Mouse (Mus musculus): ENCODE data around the gene Fn1. TPM values are rescaled to one million over a fixed set of nuclear protein-coding genes. Genes with fewer than 3 reads are reported as not detected.

Gene Fn1
- total RNA-seq, 2 experiments from 2014 or later: 19.0 to 70.8 TPM

DNA sequence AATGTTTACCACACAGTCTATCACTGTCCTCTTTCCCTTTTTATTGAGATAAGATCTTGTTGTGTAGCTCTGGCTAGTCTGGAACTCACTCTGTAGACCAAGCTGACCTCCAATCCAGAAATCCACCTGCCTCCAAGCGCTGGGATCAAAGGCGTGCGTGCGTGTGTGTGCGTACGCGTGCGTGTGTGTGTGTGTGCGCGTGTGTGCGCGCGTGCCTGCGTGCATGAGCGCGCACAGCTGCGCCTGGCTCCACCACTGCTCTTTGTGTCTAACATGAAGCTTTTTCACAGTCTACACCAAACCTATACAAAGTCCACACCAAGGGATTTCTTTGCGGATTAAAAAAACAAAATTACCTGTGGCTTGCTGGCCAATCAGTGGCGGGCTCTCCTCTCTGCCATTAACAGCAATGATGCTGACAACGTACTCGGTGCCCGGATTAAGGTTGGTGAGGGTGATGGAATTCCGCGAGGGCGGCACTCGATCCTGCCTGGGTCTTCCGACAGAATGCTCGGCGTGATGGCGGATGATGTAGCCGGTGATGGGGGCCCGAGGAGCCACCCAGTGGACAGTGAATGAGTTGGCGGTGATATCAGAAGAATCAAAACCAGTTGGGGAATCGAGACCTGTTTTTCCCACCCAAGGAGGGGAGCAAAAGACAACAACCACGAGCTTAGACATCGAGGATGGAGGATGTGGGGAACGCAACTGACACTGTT lies 43.8 kb downstream of the Fn1 start:
- DNase-seq (ENCODE audit: low spot score in 2 of 2): no peak

DNA sequence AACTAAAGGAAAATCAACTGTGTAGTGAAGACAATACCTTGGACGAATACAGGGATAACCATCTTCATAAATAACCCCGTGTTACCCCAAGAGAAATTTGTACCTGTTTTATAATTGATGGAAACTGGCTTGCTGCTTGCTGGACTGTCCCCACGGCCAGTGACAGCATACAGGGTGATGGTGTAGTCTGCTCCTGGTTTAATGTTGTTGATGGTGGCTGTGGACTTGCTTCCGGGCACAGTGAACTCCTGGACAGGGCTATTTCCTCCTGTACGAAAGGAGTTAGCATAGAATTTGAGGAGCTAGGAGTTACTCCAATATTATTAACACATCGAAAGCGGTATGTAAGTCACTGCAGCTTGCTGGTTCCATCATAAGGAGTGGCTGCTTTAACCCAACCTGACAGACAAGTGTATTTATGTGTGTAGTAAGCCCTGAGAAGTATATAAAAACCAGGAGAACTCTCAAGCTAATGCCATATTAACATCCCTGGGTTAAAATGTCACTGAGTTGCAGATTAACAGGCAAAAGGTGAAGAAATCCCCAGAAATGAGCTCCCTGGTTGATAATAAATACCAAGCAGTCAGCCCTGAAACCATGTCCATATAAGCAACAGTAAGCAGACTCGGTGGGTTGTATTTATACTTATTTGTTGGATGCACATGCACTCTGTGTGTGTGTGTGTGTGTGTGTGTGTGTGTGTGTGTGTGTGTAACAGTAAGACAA lies 46.2 kb downstream of the Fn1 start:
- no peak for DNase-seq (ENCODE audit: low spot score in 2 of 2)

DNA sequence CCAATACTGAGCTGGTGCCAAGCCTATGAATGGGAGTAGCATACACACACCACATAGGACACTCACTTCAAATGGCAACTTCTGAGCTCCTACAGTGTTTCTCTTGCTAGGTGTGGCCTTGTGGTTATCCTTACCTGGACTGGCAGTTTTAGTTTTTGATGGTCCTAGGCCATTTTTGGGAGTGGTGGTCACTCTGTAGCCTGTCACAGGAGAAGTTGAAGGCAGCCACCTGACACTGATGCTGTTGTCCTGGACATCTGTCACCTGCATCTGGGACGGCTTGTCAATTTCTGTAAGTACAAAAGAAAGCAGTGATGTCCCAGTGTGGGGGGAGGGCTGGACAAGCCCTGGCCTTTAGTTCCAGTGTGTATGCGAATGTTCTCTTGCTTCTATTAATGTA lies 47.2 kb downstream of the Fn1 start:
- no peak for DNase-seq (ENCODE audit: low spot score in 2 of 2)

DNA sequence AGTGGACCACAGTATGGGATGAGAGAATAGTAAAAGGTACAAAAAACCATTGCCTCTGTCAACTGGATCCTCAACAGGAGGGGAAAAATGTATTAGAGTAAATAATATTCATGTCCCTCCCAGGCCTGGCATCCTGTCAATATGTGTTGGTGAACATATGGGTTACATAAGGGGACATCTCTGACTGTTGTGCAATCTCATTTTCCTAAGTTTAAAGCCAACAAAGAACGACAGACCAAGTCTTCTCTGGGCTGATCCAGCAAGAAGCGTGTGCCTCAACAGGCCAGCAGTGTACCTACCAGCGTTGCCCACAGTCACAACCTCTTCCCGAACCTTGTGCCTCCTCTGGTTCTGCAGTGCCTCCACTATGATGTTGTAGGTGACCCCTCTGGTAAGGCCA lies 57.6 kb downstream of the Fn1 start:
- DNase-seq (ENCODE audit: low spot score in 2 of 2): no peak

DNA sequence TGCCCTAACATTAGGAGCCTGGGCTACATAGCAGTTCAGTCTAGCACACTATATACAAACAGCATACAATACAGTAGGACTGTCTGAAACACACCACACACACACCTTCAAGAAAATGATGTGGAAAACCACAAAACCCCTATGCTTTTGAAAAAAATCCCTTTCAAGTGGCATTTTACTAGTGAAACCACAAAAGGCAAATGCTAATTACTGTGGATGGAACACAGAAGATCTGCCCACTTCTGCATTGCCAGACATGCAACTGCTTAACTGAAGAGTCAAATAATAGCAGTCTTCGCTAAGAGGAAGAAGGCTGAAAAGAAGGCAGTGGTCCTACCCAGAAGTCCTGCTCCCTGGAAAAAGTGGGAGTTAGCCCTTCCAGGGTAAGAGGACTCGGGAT lies 58.7 kb downstream of the Fn1 start:
- DNase-seq (ENCODE audit: low spot score in 2 of 2): no peak

DNA sequence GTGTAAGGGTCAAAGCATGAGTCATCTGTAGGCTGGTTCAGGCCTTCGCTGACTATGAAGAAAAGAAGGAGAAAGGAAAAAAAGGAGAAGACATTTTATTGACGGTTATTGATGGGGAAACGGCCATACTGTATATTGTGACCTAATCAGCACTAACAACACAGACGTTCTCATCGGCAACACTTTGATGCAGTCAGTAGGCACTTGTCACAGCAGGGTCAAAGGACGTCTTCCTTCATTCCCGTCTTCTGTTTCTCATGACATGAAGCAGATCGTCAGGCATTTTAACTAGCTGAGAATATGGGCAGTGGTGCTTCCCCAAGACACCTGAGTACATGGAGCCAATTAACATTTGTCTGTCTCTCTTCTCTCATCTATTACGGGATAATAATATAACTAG lies 59.8 kb downstream of the Fn1 start:
- DNase-seq (ENCODE audit: low spot score in 2 of 2): no peak

DNA sequence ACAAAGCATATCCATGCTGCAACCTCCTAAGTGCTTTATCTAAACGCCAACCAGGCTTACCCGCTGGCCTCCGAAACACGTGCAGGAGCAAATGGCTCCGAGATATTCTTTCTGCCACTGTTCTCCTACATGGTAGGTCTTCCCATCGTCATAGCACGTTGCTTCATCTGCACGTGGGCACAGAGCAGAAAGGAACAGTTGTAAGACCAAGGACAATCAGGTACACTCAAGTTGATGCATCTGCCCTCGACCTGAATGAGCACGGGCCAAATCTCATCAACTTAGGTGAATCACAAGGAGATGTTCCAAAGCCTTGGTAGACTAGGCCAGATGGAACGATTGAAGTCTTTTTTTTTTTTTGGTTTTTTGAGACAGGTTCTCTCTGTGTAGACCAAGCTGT lies 63.0 kb downstream of the Fn1 start:
- no peak for DNase-seq (ENCODE audit: low spot score in 2 of 2)

DNA sequence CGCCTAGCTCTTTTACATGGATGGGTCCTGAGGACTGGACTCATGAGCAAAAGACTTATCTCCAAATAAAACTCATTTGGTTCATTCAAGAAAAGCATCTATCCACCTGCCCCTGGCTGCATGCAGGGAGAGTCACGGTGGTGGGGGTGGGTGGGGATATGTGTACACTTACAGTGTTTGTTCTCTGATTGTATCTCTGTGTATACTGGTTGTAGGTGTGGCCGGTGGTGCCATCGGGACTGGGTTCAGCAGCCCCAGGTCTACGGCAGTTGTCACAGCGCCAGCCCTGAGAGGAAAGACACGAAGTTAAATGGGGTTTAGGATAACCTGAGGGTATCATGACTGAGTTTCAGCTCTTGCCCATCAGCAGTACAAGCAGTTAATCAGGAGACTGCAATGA lies 66.3 kb downstream of the Fn1 start:
- DNase-seq (ENCODE audit: low spot score in 2 of 2): no peak

DNA sequence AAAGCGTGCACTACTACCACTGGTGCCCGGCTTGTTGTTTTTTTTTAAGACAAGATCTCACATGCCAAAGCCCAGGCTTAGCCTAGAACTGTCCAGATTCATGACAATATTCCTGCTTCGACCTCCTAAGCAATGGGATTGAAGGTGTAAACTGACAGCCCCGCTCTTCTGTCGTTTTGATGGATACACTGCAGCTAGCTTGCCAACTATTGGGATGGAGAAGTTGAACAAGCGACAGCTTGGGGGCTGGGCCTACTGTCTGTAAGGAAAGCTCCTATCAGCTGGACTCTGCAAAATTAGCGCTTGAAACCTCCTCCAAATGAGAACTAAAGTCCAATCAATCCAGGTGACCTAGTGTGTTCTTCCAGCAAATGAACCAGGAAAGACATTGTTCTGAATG lies 69.1 kb downstream of the Fn1 start:
- no peak for DNase-seq (ENCODE audit: low spot score in 2 of 2)

DNA sequence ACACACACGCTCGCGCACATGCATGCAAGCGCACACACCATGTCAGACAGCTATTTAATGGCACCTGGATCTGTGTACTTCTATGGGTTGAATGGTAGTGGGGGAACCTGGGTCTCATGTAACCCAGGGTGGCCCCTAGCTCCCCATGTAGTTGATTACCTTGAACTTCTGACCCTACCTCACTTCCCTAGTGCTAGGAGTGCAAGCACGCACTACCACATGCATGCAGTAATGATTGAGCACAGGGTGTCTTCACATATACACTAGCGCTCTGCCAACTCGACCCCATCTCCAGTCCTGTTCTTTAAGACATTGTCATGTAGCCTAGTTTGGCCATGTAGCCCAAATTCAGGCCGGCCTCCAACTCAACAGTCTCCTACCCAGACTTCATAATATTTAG lies 69.7 kb downstream of the Fn1 start:
- DNase-seq (ENCODE audit: low spot score in 2 of 2): no peak

DNA sequence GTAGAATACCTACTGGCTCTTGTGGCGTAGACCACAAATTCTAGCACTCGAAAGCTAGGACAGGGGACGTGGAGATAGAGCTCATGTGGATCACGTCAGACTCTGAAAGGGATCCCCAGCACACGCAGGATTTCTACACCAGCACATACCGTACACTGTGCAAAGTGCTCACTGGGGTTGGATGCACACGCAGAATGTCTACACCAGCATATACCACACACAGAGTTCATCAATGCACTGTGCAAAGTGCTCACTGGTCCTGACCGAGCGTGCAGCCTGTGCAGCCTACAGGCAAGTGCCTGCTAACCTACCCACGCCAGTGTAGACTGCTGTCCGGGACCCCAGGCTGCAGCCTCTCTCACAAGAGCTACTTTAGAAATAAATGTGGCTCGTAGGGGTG lies 72.6 kb downstream of the Fn1 start:
- no peak for DNase-seq (ENCODE audit: low spot score in 2 of 2)

DNA sequence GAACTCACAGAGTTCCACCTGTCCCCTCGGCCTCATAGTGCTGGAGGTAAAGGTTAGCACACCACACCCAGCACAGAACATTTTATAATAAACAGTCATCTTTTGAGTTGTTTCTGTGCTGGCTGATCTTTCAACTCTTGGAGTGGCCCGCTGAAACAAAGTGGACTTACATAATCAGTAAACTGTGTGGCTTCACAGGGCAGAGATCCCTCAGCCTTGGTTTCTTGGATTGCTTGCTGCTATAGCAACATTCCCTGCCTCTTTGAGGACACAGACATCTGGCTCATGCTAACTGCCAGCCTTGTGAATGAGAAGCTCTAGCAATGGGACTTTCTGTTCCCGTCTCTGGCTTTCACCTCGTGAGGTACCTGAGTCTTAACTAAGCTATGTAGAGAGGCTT lies 73.5 kb downstream of the Fn1 start:
- peak in 1 of 2 experiments; percentile 5 for DNase-seq (ENCODE audit: low spot score in 2 of 2)

DNA sequence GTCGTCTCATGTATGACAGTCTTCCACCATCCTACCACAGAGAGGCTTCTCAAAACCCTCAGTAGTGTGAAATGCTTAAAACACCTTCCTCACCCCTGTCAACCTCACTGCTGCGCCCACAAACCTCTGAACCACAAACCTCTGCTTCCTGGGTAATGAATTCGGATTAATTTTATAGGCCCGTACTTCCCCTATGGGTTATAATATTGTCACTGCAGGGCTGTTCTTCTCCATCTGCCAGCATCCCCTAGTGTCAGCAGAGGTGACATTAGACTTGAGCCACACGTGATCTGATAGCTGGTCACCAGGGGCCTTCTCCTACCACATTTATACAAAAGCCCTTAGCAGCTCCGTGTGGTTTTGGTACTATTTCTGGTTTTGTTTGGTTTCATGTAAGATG lies 76.2 kb downstream of the Fn1 start:
- DNase-seq (ENCODE audit: low spot score in 2 of 2): no peak

DNA sequence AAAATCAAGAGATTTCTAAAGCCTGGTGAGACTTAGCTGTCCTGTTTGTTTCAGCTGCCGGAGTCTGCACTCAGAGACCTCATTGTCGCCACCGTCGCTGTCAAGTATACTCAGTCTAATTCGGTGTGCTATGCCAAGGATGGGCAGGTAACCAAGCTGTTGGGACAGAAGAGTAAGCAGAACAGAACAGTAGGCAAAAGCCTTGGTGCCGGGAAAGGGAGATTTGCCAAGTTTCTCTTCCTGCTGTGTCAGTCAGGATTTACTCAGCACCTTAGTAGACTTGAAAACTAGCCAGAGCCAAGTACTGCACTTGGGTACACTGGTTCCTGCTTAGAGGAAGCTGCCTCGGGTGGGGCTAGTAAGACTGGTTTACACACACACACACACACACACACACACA lies 77.0 kb downstream of the Fn1 start:
- peak in 1 of 2 experiments; percentile 5 for DNase-seq (ENCODE audit: low spot score in 2 of 2)

DNA sequence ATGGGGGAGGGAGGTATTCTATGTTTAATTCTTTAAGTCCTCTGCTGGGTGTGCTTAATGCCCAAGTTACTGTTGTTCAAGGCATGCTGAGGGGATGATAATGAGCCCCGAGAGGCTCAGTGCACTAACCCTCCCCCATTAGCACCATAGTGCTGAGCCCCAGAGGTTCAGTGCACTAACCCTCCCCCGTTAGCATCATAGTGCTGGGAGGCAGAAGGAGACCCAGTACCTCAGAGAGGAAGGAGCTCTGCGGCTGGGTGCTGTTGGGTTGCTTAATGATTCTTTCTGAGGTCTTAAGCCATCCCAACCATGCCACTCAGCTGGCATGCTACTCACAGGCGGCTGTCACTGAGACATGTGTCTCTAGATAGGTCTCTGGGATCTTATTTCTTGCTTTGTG lies 82.9 kb downstream of the Fn1 start:
- no peak for DNase-seq (ENCODE audit: low spot score in 2 of 2)

DNA sequence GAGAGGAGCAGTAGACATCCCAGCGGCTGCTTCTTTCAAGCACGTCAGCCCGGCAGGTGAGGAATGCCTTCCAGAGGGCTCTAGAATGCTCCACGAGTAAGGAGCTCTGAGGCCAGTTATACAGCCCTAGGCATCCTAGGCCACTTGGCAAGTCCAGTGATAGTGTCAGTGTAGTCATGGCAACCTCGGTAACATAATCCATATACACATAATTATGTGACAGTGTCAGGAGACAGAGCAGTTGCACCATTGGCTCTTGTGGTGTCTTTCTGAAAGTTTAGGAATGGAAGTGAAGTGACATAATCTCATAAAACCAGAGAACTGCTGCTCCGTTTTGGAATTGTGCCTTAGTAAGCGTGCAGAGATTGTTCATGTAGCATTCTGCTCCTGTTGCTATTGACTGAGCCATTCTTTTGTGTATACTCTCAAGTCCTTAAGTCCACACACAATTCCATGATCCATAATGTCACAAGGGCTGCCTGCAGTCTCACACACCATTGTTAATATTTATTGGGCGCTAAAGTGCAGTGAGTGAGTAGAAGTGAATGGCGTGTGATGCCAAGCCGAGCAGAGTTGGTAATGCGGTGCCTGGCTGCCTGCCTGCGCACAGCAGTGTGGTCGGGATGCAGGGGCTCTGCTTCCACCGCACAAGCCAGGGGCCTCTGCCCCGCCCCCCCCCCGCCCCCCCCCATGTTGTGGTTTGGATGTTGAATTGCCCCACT lies 85.0 kb downstream of the Fn1 start:
- DNase-seq (ENCODE audit: low spot score in 2 of 2): no peak

DNA sequence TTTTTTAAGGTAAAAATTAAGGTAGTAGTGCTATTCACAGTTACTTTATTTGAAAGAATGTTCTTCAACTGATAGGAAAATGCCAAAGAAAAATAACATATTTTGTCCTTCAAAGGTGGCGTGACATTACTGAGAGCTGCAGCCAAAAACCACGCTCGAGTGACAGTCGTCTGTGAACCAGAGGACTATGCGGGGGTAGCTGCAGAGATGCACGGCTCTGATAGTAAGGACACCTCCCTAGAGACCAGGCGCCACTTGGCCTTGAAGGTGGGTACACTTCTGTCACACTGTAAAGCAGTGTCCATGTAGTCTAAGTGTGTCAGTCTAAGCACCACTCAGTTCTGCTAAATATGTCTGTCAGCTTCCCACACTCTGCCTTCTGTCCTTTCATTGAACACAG lies 88.7 kb downstream of the Fn1 start:
- no peak for DNase-seq (ENCODE audit: low spot score in 2 of 2)

DNA sequence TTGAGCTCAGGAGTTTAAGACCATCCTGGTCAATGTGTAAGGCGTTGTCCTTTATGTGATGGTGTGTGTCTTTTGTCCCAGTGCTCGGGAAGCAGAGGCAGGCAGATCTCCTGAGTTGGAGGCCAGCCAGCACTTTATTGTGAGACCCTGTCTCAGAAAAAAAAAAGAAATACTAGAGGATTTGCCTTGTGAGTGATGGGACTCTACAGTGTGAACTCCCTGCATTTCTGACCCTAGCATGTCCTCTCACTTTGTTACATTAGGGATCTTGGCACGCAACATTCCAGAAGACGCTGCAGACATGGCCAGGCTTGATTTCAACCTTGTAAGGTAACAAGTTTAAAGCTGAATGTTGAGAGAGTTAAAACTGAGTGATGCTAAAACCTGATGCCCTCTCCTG lies 92.4 kb downstream of the Fn1 start:
- DNase-seq (ENCODE audit: low spot score in 2 of 2): no peak

DNA sequence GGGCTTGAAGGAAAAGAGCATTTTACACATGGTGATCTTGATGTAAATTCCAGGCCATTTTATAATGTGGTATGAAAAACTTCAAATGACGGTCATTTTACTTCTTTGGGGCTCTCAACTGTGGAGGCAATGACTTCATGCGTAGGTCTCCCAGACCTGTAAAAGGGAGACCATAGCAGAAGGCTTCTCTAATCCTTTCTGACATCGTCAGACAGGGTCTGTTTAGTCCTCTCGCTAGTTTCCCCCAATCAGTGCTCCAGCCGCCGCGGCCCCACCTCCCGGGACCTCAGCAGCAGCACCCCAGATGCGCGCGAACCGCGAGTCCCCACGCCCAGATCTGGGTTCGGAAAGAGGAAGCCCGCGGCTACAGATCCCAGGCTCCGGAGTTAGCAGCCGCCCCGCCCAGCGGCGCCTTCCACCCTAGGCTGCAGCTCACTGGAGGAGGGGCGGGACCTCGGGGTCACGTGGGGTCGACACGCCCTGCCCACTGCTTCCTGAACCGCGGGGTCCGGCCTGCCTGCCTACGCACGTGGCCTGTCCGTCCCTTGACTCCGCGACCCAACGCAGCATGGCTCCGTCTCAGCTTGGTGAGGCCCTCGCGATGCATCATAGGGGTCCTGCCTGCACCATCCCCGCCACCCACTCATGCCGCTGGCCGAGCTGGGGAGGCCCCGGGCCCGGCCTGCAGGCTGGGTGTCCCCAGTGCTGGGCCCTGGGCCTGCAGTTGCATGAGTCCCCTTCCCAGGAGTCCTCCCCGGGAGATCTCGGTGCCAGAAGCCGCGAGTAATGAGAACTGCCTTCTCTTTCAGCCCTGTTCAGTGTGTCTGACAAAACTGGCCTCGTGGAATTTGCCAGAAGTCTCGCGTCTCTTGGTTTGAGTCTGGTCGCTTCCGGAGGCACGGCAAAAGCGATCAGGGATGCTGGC lies 96.0 kb downstream of the Fn1 start, which contains the start of gene Atic:
TSS of gene Atic (plus strand) at position 463 of the 925 bp plus-strand sequence.
- peak; percentile 85 for DNase-seq (ENCODE audit: low spot score in 2 of 2)

DNA sequence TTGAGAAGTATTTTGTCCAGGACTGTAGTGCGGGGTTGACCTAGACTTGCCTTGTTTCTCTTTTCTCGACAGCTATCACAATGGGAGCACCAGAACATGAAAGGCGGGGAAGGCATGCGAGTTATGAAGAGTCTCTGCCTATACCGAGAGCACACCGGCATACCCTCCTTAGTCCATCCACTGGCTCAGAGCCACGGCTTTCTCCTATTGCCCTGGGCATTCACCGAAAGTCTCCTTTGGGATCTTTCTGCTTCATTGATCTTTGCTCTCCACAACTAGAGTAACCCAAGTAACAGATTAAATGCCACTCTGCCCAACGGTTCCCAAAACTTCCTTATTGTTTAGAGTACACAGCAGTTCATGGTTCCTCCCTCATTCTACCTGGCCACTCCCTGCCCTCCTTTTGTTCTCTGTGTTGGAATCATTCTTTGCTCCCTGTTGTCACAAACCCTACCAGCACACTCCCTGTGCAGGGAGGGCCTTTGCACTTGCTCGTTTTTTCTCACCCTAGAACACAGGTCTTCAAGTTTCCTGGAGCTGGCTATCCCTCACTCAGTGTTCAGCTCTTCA lies 102.3 kb downstream of the Fn1 start:
- DNase-seq (ENCODE audit: low spot score in 2 of 2): no peak

DNA sequence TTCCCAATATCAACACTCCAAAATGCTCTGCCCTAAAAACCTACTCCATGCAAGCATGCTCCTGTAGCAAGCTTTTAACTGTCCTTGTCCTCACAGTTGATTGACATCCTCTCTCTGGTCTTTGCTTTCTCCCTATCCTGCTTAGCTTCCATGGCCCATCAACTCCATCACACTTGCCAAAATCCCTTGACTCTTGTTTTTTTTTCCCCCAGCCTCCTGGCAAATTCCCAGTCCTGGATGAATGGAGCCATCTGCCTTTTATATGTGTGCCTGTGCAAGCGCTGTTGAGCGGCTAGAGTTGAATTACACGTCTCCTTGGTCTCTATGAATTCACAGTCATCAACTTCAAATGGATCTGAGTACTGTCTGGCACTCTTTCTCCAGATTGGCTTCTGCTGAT lies 112.6 kb downstream of the Fn1 start:
- no peak for DNase-seq (ENCODE audit: low spot score in 2 of 2)
